Mouse (Mus musculus): ENCODE data around the gene Amd1. TPM values are rescaled to one million over a fixed set of nuclear protein-coding genes. Genes with fewer than 3 reads are reported as not detected.
A peak's percentile ranks its signal among the peaks of the same experiment; 100 is the strongest.

The Amd1 gene
- total RNA-seq, 2 experiments from 2014 or later = 76.0 to 83.6 TPM

GRCm38 (mm10) chr10:40258976-40259375, 43.0 kb downstream of the Amd1 start:
- DNase-seq (ENCODE audit: low spot score in 2 of 2) = peak in 1 of 2 experiments; percentile 13
- intact Hi-C loops (cut with DNase I) = loop anchor here (1.0 to 5.0 kb wide), 3 partner anchors 43 to 266 kb away; partner anchors contain the start of gene Amd1

- peak; percentile 23 to 37 for DNase-seq (ENCODE audit: low spot score in 2 of 2)
- intact Hi-C loops (cut with DNase I) = loop anchor here (2.0 to 5.0 kb wide), 2 partner anchors 44 to 266 kb away; partner anchors contain the start of gene Amd1
These were observed 43.5 kb downstream of the Amd1 start for GRCm38 (mm10) chr10:40258401-40258966.

GRCm38 (mm10) chr10:40257414-40258255, 44.4 kb downstream of the Amd1 start, which contains the start of gene Gtf3c6:
Gene Gtf3c6 (minus strand): TSS chr10:40258108.
- peak; percentile 94 to 95 for DNase-seq (ENCODE audit: low spot score in 2 of 2)
- intact Hi-C loops (cut with DNase I) = loop anchor here (2.0 to 5.0 kb wide), 2 partner anchors 45 to 267 kb away; partner anchors contain the start of gene Amd1

- DNase-seq (ENCODE audit: low spot score in 2 of 2) = peak in 1 of 2 experiments; percentile 22
These were observed 45.3 kb downstream of the Amd1 start for GRCm38 (mm10) chr10:40256716-40257115.

GRCm38 (mm10) chr10:40250969-40251368, 51.0 kb downstream of the Amd1 start:
- DNase-seq (ENCODE audit: low spot score in 2 of 2) = no peak
- intact Hi-C loops (cut with DNase I) = no loop called here

More at GRCm38 (mm10) chr10:40256716-40257115, 45.3 kb downstream of the Amd1 start:
- intact Hi-C loops (cut with DNase I) = loop anchor here (5.0 kb wide), 1 partner anchor 46 kb away; the partner anchor contains the start of gene Amd1

GRCm38 (mm10) chr10:40249625-40250024, 52.4 kb downstream of the Amd1 start:
- peak in 1 of 2 experiments; percentile 6 for DNase-seq (ENCODE audit: low spot score in 2 of 2)
- intact Hi-C loops (cut with DNase I) = no loop called here

GRCm38 (mm10) chr10:40247166-40247716, 54.7 kb downstream of the Amd1 start:
- intact Hi-C loops (cut with DNase I) = no loop called here
- DNase-seq (ENCODE audit: low spot score in 2 of 2) = no peak

GRCm38 (mm10) chr10:40246374-40247165, 55.4 kb downstream of the Amd1 start, which contains the start of gene Rpf2:
Gene Rpf2 (minus strand): TSS chr10:40247036.
- intact Hi-C loops (cut with DNase I) = no loop called here
- DNase-seq (ENCODE audit: low spot score in 2 of 2) = peak; percentile 81 to 85

GRCm38 (mm10) chr10:40237826-40238225, 64.2 kb downstream of the Amd1 start:
- no peak for DNase-seq (ENCODE audit: low spot score in 2 of 2)
- intact Hi-C loops (cut with DNase I) = no loop called here

Other genes starting within 250 kb of the Amd1 start
- gene Slc16a10, start 159.9 kb downstream of the Amd1 start, total RNA-seq (2021) = 1 to 10 TPM; 2.6 to 3.1 TPM
- gene Rpf2, start 55.1 kb downstream of the Amd1 start, total RNA-seq (2021) = 10 to 100 TPM; 19.3 to 21.3 TPM
- 10 to 100 TPM; 19.5 to 27.2 TPM for gene Gtf3c6, start 44.1 kb downstream of the Amd1 start, total RNA-seq (2021)
- 10 to 100 TPM; 50.2 to 54.1 TPM for gene Cdk19, start 37.4 kb upstream of the Amd1 start, total RNA-seq (2021)

Measured in left cerebral cortex, postnatal 36 days (tissue).